Mouse (Mus musculus) liver, adult (tissue): Measurements from ENCODE around the gene Kif6.

ENCODE experiments used
- GATA4 ChIP-seq: IDR thresholded peaks from 2 replicates; pipeline ENCODE4 v1.6.1; 2014; ENCODE audit warnings: mild to moderate bottlenecking, low read length; ENCODE audit not compliant: insufficient replicate concordance

The Kif6 gene

GRCm38 (mm10) chr17:49927611-49928010 lies 312.7 kb downstream of the Kif6 start:
- no peak for TF ChIP-seq GATA4

GRCm38 (mm10) chr17:49933806-49934205 lies 318.9 kb downstream of the Kif6 start:
- TF ChIP-seq GATA4, result no peak

- TF ChIP-seq GATA4, result no peak
Observed at GRCm38 (mm10) chr17:49934586-49934985, 319.6 kb downstream of the Kif6 start.

- TF ChIP-seq GATA4, result no peak
Observed at GRCm38 (mm10) chr17:49935602-49936205, 320.8 kb downstream of the Kif6 start.

- TF ChIP-seq GATA4, result no peak
Observed at GRCm38 (mm10) chr17:49936214-49936613, 321.3 kb downstream of the Kif6 start.

- TF ChIP-seq GATA4, result no peak
Observed at GRCm38 (mm10) chr17:49939146-49939545, 324.2 kb downstream of the Kif6 start.

- no peak for TF ChIP-seq GATA4
Observed at GRCm38 (mm10) chr17:49942674-49943073, 327.7 kb downstream of the Kif6 start.

GRCm38 (mm10) chr17:49951491-49951855 lies 336.5 kb downstream of the Kif6 start:
- TF ChIP-seq GATA4, result no peak

GRCm38 (mm10) chr17:49951856-49952607 lies 337.1 kb downstream of the Kif6 start:
- TF ChIP-seq GATA4, result no peak

GRCm38 (mm10) chr17:49959021-49959420 lies 344.1 kb downstream of the Kif6 start:
- TF ChIP-seq GATA4, result no peak
